Mouse (Mus musculus) stomach, embryonic 15.5 days (tissue): Measurements from ENCODE around the gene Npas3. TPM values are rescaled to one million over a fixed set of nuclear protein-coding genes. Genes with fewer than 3 reads are reported as not detected.

ENCODE experiments used
- ATAC-seq: fragments of 200-750 bp; cut with Nextera tagmentation; 2 replicates; pipeline ENCODE4 v1.8.0; 2017; ENCODE audit warnings: low read depth, moderate number of reproducible peaks, moderate TSS enrichment; ENCODE audit not compliant: insufficient read depth, low FRiP score
- H3K27ac ChIP-seq: fragments of 300-500 bp; sonication (generic); 2 replicates; pipeline ENCODE4 v1.5.1; 2015; ENCODE audit warnings: mild to moderate bottlenecking, inconsistent platforms
- H3K27me3 ChIP-seq: fragments of 300-500 bp; sonication (generic); replicated peaks from 2 replicates; pipeline ENCODE4 v1.6.1; 2015; ENCODE audit warnings: inconsistent platforms
- H3K36me3 ChIP-seq: fragments of 300-500 bp; sonication (generic); 2 replicates; pipeline ENCODE4 v1.6.1; 2015; ENCODE audit warnings: inconsistent platforms
- H3K4me1 ChIP-seq: fragments of 300-500 bp; sonication (generic); 2 replicates; pipeline ENCODE4 v1.6.1; 2015; ENCODE audit warnings: inconsistent platforms
- H3K4me2 ChIP-seq: fragments of 300-500 bp; sonication (generic); 2 replicates; pipeline ENCODE4 v1.6.1; 2015; ENCODE audit warnings: mild to moderate bottlenecking, inconsistent platforms
- H3K4me3 ChIP-seq: fragments of 300-500 bp; sonication (generic); replicated peaks from 2 replicates; pipeline ENCODE4 v1.5.1; 2015; ENCODE audit warnings: inconsistent platforms
- H3K9ac ChIP-seq: fragments of 300-500 bp; sonication (generic); 2 replicates; pipeline ENCODE4 v1.6.1; 2015; ENCODE audit warnings: inconsistent platforms
- H3K9me3 ChIP-seq: fragments of 300-500 bp; sonication (generic); 2 replicates; pipeline ENCODE4 v1.6.1; 2016; ENCODE audit warnings: inconsistent platforms
- WGBS: fragments of 180-500 bp; shearing (Covaris S2); methylation state at CpG from one replicate; pipeline ENCODE4 v1.1.7; 2015; 5-methylcytosine and 5-hydroxymethylcytosine counted together
- polyA plus RNA-seq: library from polyadenylated mRNA; unstranded; fragments of >200 nt; fragmentation: Nextera tagmentation; extraction: Ambion mirVana; gene quantifications from 2 replicates; pipeline ENCODE4 v1.2.1, GENCODE M21; 2015

Gene Npas3
- polyA plus RNA-seq, 1 experiment from 2014 or later, result 3.0 TPM

DNA sequence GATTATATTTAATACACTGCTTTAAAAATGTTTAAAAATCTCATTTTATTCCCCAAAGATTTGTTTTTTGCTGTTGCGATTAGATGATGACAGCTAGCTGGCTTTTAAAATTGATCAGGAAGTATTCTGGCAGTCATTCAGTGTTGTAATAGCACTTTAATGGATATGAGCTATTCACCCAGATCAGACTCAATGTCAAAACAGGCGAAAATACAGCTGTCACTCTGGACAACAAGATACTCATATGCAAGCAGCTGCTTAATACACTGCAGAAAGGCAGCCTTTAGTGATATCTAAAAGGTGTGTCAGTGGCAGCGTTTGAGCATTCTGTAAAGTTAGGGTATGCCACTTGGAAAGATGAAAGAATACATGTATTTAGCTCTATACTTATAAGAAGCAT lies 83.3 kb downstream of the Npas3 start:
- no peaks in the 10 kb centered on the region for H3K27me3 ChIP-seq
- no peak overlapping the region for H3K4me2 ChIP-seq
- 65% methylated on average over 3 of the region's 3 CpGs for WGBS
- ATAC-seq, result no peak
- no peak overlapping the region for H3K27ac ChIP-seq
- H3K4me1 ChIP-seq, result 0 out of 2 replicates have a peak, but pooled peaks cover 4% of the 10 kb centered on the region
- H3K9ac ChIP-seq, result no peak overlapping the region
- no peaks in the 10 kb centered on the region for H3K36me3 ChIP-seq
- H3K4me3 ChIP-seq, result no peak overlapping the region
- H3K9me3 ChIP-seq, result no peaks in the 10 kb centered on the region

DNA sequence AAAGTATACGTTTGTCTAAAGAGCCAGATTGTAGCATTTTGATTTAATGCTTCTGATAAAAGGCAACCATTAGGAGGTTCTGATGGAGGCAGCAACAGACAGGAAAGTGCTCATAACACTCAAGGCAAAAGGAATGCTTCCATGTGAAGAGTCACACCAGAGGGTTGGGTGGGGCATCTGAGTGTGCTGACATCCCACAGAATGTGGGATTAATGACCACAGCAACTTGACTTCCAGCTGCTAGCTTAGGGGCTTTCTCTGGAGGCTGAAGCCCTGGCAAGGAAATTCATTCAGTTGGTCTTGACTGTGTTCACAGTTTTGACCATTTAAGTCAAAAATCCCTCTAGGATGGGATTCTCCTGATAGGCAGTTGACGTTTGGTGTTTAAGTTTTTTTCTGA lies 84.8 kb downstream of the Npas3 start:
- H3K36me3 ChIP-seq, result no peaks in the 10 kb centered on the region
- H3K27me3 ChIP-seq, result no peaks in the 10 kb centered on the region
- no peaks in the 10 kb centered on the region for H3K4me1 ChIP-seq
- H3K4me3 ChIP-seq, result no peak overlapping the region
- no peak overlapping the region for H3K4me2 ChIP-seq
- H3K27ac ChIP-seq, result no peak overlapping the region
- WGBS, result 56% methylated on average over 2 of the region's 2 CpGs
- no peak for ATAC-seq
- no peak overlapping the region for H3K9ac ChIP-seq
- no peaks in the 10 kb centered on the region for H3K9me3 ChIP-seq

DNA sequence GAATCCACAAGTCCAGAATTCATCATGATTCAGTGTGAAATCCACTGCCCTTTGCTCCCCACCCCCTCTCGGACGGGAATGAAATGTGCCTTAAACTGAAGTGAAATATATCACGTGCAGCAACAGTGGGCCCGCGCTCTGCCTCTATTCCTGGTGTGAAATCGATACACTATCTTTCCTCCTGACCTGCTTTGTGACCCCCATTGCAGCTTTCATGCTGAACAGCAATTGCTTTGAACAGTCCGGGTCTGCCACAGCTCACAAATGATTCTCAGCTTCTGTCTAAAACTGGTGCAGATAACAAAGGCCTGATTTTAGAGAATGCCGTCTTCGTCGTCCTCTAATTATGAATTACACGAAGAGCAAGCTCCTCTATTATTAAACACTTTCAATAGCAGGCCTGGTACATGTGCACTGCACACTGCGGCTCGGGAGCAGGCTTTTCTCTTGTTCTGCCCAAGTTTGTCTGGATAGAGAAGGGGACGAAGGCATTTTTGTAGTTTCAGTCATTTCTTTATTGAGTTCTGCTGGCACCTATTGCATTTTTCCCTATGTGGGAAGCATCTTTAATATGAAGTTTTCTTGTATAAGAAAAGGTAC lies 90.0 kb downstream of the Npas3 start:
- WGBS, result 46% methylated on average over 14 of the region's 14 CpGs

DNA sequence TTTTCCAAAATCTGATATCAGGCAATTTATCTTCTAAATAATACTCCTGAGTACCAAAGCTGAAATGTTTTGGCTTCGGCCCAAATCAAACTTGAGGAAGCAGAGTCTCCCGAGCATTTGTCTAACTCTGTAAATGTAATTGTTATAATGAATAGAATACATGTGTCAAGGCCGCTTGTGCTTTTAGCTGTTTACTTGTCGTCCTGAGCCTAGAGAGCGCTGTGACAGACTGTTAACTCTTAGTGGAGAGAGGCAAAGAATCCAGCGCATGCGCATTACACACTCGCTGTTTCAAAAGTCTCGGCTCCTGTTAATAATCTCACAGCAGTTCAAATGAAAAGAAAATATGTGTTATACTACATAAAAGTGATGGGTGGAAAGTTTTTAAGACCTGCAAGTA lies 94.3 kb downstream of the Npas3 start:
- no peaks in the 10 kb centered on the region for H3K27me3 ChIP-seq
- ATAC-seq, result no peak
- no peaks in the 10 kb centered on the region for H3K36me3 ChIP-seq
- no peak overlapping the region for H3K9ac ChIP-seq
- H3K9me3 ChIP-seq, result no peaks in the 10 kb centered on the region
- H3K4me2 ChIP-seq, result no peak overlapping the region
- WGBS, result 44% methylated on average over 9 of the region's 9 CpGs
- no peaks in the 10 kb centered on the region for H3K4me1 ChIP-seq
- H3K4me3 ChIP-seq, result no peak overlapping the region
- no peak overlapping the region for H3K27ac ChIP-seq

More for the DNA sequence above, 90.0 kb downstream of the Npas3 start:
- ATAC-seq, result no peak
- Histone ChIP-seq H3K4me2 (no peak overlapping the region), H3K36me3 (no peaks in the 10 kb centered on the region), H3K4me1 (no peaks in the 10 kb centered on the region), H3K27ac (no peak overlapping the region), H3K9me3 (no peaks in the 10 kb centered on the region), H3K27me3 (no peaks in the 10 kb centered on the region), H3K9ac (no peak overlapping the region), H3K4me3 (no peak overlapping the region)

DNA sequence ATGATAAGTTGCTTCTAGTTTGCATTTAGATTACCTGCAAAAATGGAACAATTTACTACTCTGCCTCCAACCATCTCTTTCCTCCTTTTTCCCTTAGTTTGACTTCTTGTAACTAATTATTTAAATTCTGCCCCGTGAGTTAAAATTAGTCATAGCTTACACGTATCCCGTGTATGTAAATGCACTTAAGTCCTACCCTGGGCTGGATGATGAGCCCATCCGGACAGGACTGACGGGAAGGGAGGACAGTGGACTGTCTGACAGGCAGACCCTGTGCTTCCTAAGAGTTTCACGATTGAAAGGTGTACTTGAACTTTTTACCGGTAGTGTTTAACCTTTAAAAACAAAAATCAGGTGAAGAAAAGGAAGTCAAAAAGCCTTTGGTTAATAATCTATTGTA lies 103.4 kb downstream of the Npas3 start:
- ATAC-seq, result no peak
- H3K9me3 ChIP-seq, result no peaks in the 10 kb centered on the region
- no peak overlapping the region for H3K27ac ChIP-seq
- WGBS, result 59% methylated on average over 7 of the region's 7 CpGs
- no peaks in the 10 kb centered on the region for H3K36me3 ChIP-seq
- no peak overlapping the region for H3K4me2 ChIP-seq
- H3K4me1 ChIP-seq, result no peaks in the 10 kb centered on the region
- H3K27me3 ChIP-seq, result no peaks in the 10 kb centered on the region
- H3K4me3 ChIP-seq, result no peak overlapping the region
- H3K9ac ChIP-seq, result no peak overlapping the region

DNA sequence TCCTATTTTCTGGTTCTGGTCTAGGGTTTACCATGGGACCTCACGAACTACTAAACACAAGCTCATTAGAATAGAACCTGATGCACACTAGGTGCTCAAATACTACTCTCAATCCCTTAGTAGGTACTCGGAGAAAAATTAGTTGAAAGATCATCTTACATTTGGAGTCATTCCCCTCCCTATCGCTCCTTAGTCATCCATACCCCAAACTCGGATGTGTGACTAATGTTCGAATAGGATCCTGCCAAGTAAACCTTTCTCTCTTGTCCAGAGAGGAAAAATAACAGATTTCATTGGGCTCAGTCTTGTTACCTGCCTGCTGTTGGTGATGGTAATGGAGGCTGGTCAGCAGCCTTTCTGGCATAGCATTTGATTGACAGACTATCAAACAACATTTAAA lies 117.3 kb downstream of the Npas3 start:
- no peak overlapping the region for H3K27ac ChIP-seq
- H3K9ac ChIP-seq, result no peak overlapping the region
- H3K4me2 ChIP-seq, result no peak overlapping the region
- H3K4me3 ChIP-seq, result no peak overlapping the region
- no peaks in the 10 kb centered on the region for H3K4me1 ChIP-seq
- no peak for ATAC-seq
- H3K9me3 ChIP-seq, result no peaks in the 10 kb centered on the region
- WGBS, result 84% methylated on average over 5 of the region's 5 CpGs
- no peaks in the 10 kb centered on the region for H3K27me3 ChIP-seq
- no peaks in the 10 kb centered on the region for H3K36me3 ChIP-seq

DNA sequence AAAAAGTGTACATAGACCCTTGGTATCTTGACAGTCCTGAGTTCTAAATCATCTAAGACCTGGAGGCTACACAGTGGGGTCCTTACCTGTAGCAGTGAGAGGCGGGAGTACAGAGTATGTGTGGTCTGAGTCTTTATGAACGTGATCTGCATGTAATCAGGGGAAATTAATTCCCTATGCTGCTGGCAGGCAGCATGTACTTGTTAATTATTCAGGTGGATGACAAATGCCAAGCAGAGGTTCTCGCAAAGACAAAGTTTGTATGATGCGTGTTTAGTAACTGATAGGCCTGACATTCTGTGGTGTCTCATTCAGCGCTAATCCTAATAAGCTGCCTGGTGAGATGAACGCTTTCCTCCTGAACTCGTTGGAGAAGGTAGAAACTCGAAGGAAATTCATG lies 136.4 kb downstream of the Npas3 start:
- Histone ChIP-seq H3K36me3 (no peaks in the 10 kb centered on the region), H3K4me1 (no peaks in the 10 kb centered on the region), H3K9me3 (no peaks in the 10 kb centered on the region), H3K4me3 (no peak overlapping the region), H3K27ac (no peak overlapping the region), H3K4me2 (no peak overlapping the region), H3K9ac (no peak overlapping the region), H3K27me3 (no peaks in the 10 kb centered on the region)
- no peak for ATAC-seq
- 82% methylated on average over 8 of the region's 8 CpGs for WGBS

DNA sequence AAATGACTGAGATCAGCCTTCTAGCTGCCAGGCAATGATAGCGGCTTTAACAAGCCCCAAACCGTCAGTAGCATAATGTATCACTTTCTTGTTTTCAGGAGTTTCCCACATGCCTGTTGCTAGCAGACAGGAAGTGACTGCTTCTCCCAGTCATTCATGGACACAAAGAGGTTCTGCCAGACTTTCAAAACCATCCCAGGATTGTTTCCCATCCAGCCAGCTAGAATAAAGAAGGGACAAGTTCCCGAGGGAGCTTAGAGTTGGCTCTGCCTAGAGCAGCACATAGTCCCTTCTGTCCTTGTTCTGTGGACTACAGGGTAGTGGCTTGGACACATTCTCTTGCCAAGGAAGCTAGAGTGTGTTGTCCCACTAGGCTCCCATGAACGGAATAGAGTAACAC lies 157.4 kb downstream of the Npas3 start:
- Histone ChIP-seq H3K4me3 (no peak overlapping the region), H3K36me3 (no peaks in the 10 kb centered on the region), H3K4me1 (no peaks in the 10 kb centered on the region), H3K9ac (no peak overlapping the region), H3K4me2 (no peak overlapping the region), H3K27me3 (no peaks in the 10 kb centered on the region), H3K27ac (no peak overlapping the region), H3K9me3 (no peaks in the 10 kb centered on the region)
- no peak for ATAC-seq
- 35% methylated on average over 4 of the region's 4 CpGs for WGBS

DNA sequence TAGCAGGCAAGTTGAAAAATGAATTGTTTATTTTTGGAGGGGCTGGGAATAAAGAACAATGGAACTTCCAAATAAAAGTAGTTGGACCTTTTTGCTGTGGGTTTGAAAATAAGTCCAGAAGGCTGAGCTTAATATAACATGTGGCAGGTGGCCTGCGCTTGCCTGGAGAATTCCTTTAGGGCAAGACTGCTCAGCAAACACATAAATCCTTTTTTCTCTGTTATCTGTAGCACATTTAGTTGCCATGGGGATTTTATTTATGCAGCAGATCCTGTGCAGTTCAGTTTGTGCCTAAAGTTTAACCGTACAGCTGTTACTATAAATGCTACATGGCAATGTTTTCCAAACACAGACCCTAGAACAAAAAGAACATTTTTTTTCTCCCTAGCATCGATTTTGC lies 159.3 kb downstream of the Npas3 start:
- no peak for ATAC-seq
- WGBS, result 16% methylated on average over 3 of the region's 3 CpGs
- no peak overlapping the region for H3K4me3 ChIP-seq

DNA sequence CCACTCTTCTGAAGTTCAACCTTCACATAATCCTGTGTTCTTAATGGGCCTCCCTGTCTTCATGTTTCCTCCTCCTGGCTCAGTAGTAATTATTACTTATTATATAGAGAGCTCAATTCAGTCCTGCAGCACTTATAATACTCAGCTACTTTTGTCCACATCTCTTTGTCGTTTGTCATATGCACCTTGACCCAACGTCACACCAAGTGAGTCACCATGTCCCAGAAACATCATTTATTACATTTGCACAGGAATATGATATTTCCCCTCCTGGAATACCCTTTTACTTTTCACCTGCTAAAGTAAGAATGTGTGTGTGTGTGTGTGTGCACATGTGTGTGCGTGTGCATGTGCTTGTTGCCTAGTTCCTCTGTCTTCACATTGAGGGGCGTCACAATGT lies 161.2 kb downstream of the Npas3 start:
- Histone ChIP-seq H3K27me3 (no peaks in the 10 kb centered on the region), H3K9me3 (no peaks in the 10 kb centered on the region), H3K4me2 (no peak overlapping the region), H3K36me3 (no peaks in the 10 kb centered on the region), H3K9ac (no peak overlapping the region), H3K4me1 (no peaks in the 10 kb centered on the region), H3K27ac (no peak overlapping the region), H3K4me3 (no peak overlapping the region)
- ATAC-seq, result no peak
- WGBS, result 84% methylated on average over 4 of the region's 4 CpGs

More for the DNA sequence above, 159.3 kb downstream of the Npas3 start:
- H3K4me2 ChIP-seq, result no peak overlapping the region
- H3K9me3 ChIP-seq, result no peaks in the 10 kb centered on the region
- H3K9ac ChIP-seq, result no peak overlapping the region
- H3K27me3 ChIP-seq, result no peaks in the 10 kb centered on the region
- no peaks in the 10 kb centered on the region for H3K4me1 ChIP-seq
- H3K27ac ChIP-seq, result no peak overlapping the region
- H3K36me3 ChIP-seq, result no peaks in the 10 kb centered on the region

DNA sequence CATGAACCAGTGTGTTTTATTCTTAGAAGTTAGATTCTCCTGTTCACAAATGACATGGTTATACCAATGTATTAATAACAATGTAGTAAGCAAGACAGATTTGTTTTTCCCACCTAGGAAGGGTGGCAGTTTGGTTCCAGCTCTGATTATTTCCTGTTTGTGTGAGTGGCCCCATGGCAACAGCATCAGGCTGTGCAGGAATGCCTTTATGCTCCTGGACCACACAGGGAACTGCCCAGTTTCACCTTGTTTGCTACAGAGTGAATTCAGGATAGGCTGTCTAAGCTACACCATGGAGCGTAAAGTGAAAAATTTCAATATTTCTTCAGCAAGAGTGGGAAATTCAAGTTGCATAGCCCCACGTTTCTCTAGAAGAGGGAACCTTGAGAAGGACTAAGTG lies 162.2 kb downstream of the Npas3 start:
- Histone ChIP-seq H3K4me3 (no peak overlapping the region), H3K9me3 (no peaks in the 10 kb centered on the region), H3K9ac (no peak overlapping the region), H3K4me2 (no peak overlapping the region), H3K27ac (no peak overlapping the region), H3K27me3 (no peaks in the 10 kb centered on the region), H3K4me1 (no peaks in the 10 kb centered on the region), H3K36me3 (no peaks in the 10 kb centered on the region)
- 88% methylated on average over 2 of the region's 2 CpGs for WGBS
- no peak for ATAC-seq

DNA sequence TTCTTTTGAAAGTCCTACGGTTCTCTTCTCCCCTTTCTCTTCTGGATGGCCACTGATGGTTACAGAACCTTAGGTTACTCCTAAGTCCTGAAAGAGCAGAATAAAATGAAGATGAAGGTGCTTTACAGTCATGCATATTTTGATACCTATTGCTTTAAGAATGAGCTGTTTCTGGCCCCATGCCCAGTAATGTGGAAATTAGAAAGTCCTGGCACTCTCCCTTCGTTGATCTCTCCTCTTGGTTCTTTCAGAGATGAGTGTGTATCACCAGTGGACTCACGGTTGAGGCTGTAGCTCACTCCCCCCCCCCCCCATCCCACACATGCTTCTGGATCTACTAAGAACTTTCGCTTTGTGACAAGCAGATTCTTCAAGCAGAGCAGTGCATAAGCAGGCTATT lies 167.6 kb downstream of the Npas3 start:
- no peak overlapping the region for H3K4me3 ChIP-seq
- 46% methylated on average over 4 of the region's 4 CpGs for WGBS
- H3K4me1 ChIP-seq, result no peaks in the 10 kb centered on the region
- H3K27me3 ChIP-seq, result no peaks in the 10 kb centered on the region
- H3K27ac ChIP-seq, result no peak overlapping the region
- H3K9me3 ChIP-seq, result no peaks in the 10 kb centered on the region
- no peak for ATAC-seq
- H3K4me2 ChIP-seq, result no peak overlapping the region
- H3K36me3 ChIP-seq, result no peaks in the 10 kb centered on the region
- H3K9ac ChIP-seq, result no peak overlapping the region

DNA sequence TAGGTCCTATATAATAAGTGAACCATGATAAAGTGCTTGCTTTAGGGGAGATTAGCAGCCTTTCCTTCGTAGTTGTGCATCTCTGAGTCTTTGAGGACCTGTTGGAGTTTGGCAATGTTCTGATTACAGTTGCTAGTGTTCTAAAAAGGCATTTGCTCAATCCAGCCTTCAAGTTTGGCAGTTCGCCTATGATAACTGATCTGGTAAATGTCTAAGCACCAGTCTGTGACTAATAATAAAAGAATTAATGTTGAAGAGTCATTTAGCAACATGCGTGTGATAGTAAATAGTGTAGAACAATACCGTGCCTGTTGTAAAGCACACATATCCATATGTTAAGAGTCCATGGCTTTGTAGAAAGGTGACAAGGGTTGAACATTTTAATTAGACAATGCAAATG lies 173.2 kb downstream of the Npas3 start:
- Histone ChIP-seq H3K9me3 (no peaks in the 10 kb centered on the region), H3K9ac (no peak overlapping the region), H3K27ac (no peak overlapping the region), H3K4me2 (no peak overlapping the region), H3K36me3 (no peaks in the 10 kb centered on the region), H3K4me1 (no peaks in the 10 kb centered on the region), H3K4me3 (no peak overlapping the region), H3K27me3 (no peaks in the 10 kb centered on the region)
- ATAC-seq, result no peak
- 67% methylated on average over 4 of the region's 4 CpGs for WGBS
